Mouse (Mus musculus) small intestine, adult 2 months (tissue): ENCODE results near the gene Kat6b. TPM values are rescaled to one million over a fixed set of nuclear protein-coding genes. Genes with fewer than 3 reads are reported as not detected.

Experiments used
- H3K27ac ChIP-seq: fragments of 200-500 bp; 2 replicates; pipeline ENCODE4 v1.5.1; 2012; ENCODE audit warnings: low read depth, low read length, control low read depth, inconsistent platforms; ENCODE audit not compliant: insufficient read depth
- H3K27me3 ChIP-seq: fragments of 200-500 bp; 2 replicates; pipeline ENCODE4 v1.6.1; 2012; ENCODE audit warnings: mild to moderate bottlenecking, moderate library complexity, low read length, inconsistent platforms; ENCODE audit not compliant: control insufficient read depth, insufficient read depth
- H3K36me3 ChIP-seq: fragments of 200-500 bp; 2 replicates; pipeline ENCODE4 v1.6.1; 2012; ENCODE audit warnings: mild to moderate bottlenecking, low read length, control low read depth, inconsistent platforms; ENCODE audit not compliant: control insufficient read depth, insufficient read depth
- H3K4me1 ChIP-seq: fragments of 200-500 bp; 2 replicates; pipeline ENCODE4 v1.6.1; 2012; ENCODE audit warnings: low read length, inconsistent platforms, mixed read lengths; ENCODE audit not compliant: control insufficient read depth, insufficient read depth, insufficient read length
- H3K4me3 ChIP-seq: fragments of 200-500 bp; 2 replicates; pipeline ENCODE4 v1.5.1; 2012; ENCODE audit warnings: low read depth, mild to moderate bottlenecking, control low read depth, inconsistent platforms, low read length, moderate library complexity
- CTCF ChIP-seq: fragments of 200-500 bp; IDR thresholded peaks from 2 replicates; pipeline ENCODE4 v1.5.1; 2012; ENCODE audit warnings: low read depth, mild to moderate bottlenecking, control low read depth, inconsistent platforms, low read length, moderate library complexity, mixed read lengths; ENCODE audit not compliant: insufficient replicate concordance, insufficient read length; ENCODE audit errors: extremely low read depth
- POLR2A ChIP-seq: fragments of 200-500 bp; IDR thresholded peaks from 2 replicates; pipeline ENCODE4 v1.6.1; 2012; ENCODE audit warnings: low read depth, mild to moderate bottlenecking, control low read depth, inconsistent platforms, low read length, moderate library complexity
- WGBS: fragments of 180-500 bp; shearing (Covaris S2); methylation state at CpG from one replicate; pipeline ENCODE4 v1.1.7; 2018; 5-methylcytosine and 5-hydroxymethylcytosine counted together
- polyA plus RNA-seq: library from polyadenylated mRNA; depleted of rRNA; stranded (reverse); fragments of >200 nt; gene quantifications from 2 replicates; pipeline ENCODE4 v1.2.3, GENCODE M21; 2012

The Kat6b gene
- polyA plus RNA-seq, 1 experiment: 8.3 TPM

DNA sequence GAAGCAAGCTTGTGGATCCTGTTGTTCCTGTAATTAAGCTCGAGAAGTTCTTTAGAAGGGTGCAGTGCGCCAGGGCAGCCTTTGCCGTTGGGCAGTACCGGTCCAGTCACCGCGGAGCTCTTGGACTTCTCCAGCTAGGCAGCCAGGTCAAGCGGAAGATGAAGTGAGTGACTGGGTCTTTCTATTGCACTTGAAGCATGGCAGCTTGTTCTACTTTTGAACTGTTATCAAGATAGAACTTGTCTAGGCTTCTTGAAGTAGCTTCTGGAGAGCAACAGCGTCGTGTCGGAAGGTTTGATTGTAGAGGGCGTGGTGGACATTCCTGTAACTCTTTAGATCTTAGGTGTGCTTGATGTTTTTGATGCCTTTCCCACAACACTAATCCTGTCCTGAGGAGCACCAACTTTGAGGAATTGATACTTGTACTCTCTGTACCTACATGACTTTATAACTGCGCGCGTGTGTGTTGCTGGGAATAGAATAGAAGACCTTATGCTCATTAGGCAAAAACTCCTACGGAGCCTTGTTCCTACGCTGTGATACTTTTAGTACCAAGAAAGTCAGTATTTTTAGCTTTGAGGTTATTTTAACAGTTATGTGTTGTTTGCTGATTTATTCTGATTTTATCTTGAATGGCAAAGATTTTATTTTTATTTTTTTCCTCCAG, 41.2 kb downstream of the Kat6b start:
- TF ChIP-seq CTCF: no peak
- no peak for TF ChIP-seq POLR2A
- WGBS: 53% methylated on average over 16 of the region's 16 CpGs
- Histone ChIP-seq H3K36me3 (peaks cover 8% of the 10 kb centered on the region; the same call in 1 of the 2 replicates), H3K4me3 (no peak overlapping the region), H3K27ac (no peak overlapping the region), H3K4me1 (peaks cover 11% of the 10 kb centered on the region), H3K27me3 (no peaks in the 10 kb centered on the region)

DNA sequence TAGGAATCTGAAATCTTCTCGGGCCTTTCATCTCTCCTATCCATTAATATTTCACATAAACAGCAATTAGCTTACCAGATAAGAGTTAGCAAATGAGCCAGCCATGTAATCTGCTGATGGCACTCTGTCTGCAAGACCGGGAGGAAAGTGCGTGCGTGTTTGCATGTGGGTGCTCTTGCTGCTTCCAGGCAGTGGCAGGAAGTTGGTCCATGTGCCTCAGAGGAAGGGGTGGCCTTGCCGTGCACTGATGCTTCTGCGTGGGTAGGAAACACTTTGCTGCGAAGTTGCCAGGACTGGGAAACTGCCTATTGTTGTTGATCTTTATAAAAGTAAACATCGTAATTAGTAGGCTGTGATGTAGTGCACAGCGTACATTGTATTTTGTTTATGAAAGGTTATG, 42.0 kb downstream of the Kat6b start:
- no peak overlapping the region for H3K27ac ChIP-seq
- no peak for TF ChIP-seq POLR2A
- no peak for TF ChIP-seq CTCF
- peaks cover 6% of the 10 kb centered on the region; the same call in 1 of the 2 replicates for H3K36me3 ChIP-seq
- H3K27me3 ChIP-seq: no peaks in the 10 kb centered on the region
- 24% methylated on average over 9 of the region's 9 CpGs for WGBS
- H3K4me3 ChIP-seq: no peak overlapping the region
- peaks cover 11% of the 10 kb centered on the region for H3K4me1 ChIP-seq

DNA sequence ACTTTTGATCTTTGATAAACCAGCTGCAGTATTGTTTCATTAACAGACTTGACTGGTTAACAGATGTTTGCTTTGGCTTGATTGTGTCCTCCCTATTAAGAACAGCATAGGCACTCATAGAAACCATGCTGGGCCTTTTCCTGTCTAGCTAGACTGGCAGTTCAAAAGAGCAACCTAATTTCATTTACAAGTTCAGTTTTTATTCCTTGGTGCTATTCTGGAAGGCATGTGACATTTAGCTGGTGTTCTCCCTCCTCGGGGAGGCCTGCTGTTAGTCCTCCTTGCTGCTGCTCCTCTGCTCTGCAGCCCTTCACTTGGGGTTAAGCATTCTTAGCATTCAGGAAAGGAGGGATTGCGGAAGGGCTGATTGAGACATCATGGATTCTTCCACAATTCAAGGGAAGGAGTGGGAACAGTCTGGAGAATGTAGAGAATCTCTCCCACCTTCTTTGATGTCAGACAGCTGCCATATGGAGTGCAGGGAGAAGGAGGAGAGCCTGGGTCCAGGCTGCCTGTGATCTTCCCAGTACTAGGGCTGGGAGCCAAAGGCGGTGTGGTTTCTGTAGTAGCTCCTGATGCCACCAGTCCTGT, 42.7 kb downstream of the Kat6b start:
- Histone ChIP-seq H3K4me1 (peaks cover 11% of the 10 kb centered on the region), H3K27me3 (no peaks in the 10 kb centered on the region), H3K4me3 (no peak overlapping the region), H3K36me3 (peaks cover 2% of the 10 kb centered on the region; the same call in 1 of the 2 replicates), H3K27ac (no peak overlapping the region)
- TF ChIP-seq CTCF (no peak), POLR2A (no peak)
- WGBS: 52% methylated on average over 3 of the region's 3 CpGs

DNA sequence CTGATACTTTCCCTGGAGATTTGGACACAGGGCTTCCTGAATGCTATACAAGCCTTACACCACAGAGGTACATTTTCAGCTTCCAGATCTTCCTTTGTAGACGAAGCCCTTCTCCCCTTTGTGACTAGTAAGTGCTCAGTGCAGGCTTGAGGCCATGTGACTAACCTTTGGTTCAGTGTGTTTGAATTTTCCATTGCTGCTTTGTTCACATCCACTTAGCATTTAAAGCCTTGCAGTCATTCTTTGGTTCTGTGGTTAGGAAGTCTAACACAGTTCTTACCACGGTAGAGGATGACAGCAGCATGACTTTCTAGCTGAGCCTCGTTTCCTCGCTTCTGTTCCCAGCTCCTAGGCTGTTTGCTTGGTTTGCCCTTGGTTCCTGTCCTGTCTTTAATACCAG, 44.4 kb downstream of the Kat6b start:
- H3K36me3 ChIP-seq: no peaks in the 10 kb centered on the region
- H3K27me3 ChIP-seq: no peaks in the 10 kb centered on the region
- 77% methylated on average over 4 of the region's 4 CpGs for WGBS
- no peak overlapping the region for H3K27ac ChIP-seq
- H3K4me3 ChIP-seq: no peak overlapping the region
- no peak for TF ChIP-seq POLR2A
- no peak for TF ChIP-seq CTCF
- peaks cover 11% of the 10 kb centered on the region for H3K4me1 ChIP-seq

DNA sequence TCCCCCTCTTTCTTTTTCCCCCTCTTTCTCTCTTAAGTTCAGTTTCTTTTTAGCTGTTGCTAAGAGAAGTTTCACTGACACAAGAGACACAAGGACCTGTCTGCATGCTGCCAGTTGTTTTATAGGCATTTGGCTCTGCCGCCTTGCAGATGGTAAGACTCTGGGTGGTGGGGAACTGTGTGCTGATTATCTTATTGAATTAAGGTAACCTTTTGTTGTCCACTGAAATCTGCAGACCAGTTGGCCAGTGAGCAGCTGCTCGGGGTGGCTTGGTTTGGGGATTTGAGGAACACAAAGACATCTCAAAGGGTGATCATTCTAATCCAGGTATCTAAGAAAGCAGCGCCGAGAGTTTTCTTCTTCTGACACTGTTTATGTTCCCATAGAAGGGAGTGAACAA, 52.3 kb downstream of the Kat6b start:
- Histone ChIP-seq H3K27me3 (no peaks in the 10 kb centered on the region), H3K36me3 (0 out of 2 replicates have a peak, but pooled peaks cover 1% of the 10 kb centered on the region), H3K4me1 (no peaks in the 10 kb centered on the region), H3K27ac (no peak overlapping the region), H3K4me3 (no peak overlapping the region)
- TF ChIP-seq CTCF: no peak
- TF ChIP-seq POLR2A: no peak
- 89% methylated on average over 4 of the region's 4 CpGs for WGBS

DNA sequence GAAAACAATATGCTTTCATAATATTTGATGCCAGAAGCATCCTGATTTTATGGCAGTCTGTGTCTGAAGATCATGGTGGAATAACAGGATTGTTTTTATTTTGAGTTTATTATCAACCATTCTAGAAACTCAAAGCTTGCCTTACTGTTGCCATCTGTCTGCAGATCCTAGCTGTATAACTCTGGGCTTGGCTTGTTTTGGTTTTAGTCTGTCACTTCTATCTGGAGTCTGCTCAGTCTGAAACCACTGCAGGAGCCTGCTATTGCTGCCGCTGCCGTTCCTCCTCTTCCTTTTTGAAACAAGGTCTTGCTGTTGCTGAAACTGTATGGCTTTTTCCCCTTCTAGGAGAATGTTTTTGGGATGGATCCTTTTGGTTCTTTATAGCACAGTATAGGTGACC, 52.8 kb downstream of the Kat6b start:
- Histone ChIP-seq H3K27me3 (no peaks in the 10 kb centered on the region), H3K4me1 (no peaks in the 10 kb centered on the region), H3K36me3 (0 out of 2 replicates have a peak, but pooled peaks cover 1% of the 10 kb centered on the region), H3K4me3 (no peak overlapping the region), H3K27ac (no peak overlapping the region)
- TF ChIP-seq POLR2A (no peak), CTCF (no peak)
- 67% methylated on average over 2 of the region's 2 CpGs for WGBS

DNA sequence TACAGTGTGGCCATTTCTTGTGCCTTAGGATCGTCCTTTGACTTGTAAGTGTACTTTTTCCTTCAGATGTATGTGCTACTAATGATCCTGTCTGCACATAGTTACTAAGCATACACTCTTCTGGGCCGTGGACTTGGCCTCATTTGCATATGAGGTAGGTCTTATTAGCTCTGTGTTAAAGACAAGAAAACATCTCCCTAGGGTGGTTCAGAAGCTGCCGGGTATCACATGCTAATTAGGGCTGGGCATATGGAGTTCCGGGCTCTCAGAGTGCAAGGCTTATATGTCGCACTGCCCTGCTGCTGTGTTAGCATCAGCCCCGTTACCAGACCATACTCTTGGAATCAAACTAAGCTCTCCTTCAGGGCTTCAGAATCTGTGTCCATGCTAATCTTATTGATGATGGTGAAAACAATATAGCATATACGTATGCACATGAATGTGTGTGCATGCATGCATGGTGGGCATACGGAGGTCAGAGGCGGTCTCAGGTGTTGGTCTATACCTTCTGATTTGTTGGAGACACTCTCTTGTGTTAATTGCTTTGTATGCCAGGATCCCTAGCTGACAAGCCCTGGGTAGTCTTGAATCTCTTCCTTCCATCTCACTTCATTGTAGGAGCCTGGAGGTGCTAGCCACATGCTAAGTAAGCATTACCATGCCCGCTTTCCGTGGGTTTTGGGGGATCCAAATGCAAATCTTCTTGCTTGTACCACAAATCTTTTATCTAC, 53.5 kb downstream of the Kat6b start:
- 0 out of 2 replicates have a peak, but pooled peaks cover 1% of the 10 kb centered on the region for H3K36me3 ChIP-seq
- H3K27ac ChIP-seq: no peak overlapping the region
- H3K4me1 ChIP-seq: no peaks in the 10 kb centered on the region
- no peak overlapping the region for H3K4me3 ChIP-seq
- H3K27me3 ChIP-seq: no peaks in the 10 kb centered on the region
- WGBS: 89% methylated on average over 11 of the region's 11 CpGs
- TF ChIP-seq POLR2A: no peak
- TF ChIP-seq CTCF: no peak
